Mouse (Mus musculus) heart, adult 2 months (tissue): ENCODE results near the gene Rarg. TPM values are rescaled to one million over a fixed set of nuclear protein-coding genes. Genes with fewer than 3 reads are reported as not detected.
"Not testable (repeated sequence)": the region's sequence is repeated elsewhere in the genome, so short reads cannot be mapped to it uniquely, and the experiment has no call there.

ENCODE experiments used
- DNase-seq, 2 experiments: peaks; one replicate each; pipeline ENCODE4 v3.0.0; 2021
- H3K27ac ChIP-seq: fragments of 200-600 bp; 2 replicates; pipeline ENCODE4 v1.8.1; 2022
- H3K27me3 ChIP-seq: fragments of 200-500 bp; 2 replicates; pipeline ENCODE4 v1.6.1; 2012; ENCODE audit warnings: mild to moderate bottlenecking, low read length, inconsistent platforms, mixed read lengths; ENCODE audit not compliant: control insufficient read depth, insufficient read depth
- H3K36me3 ChIP-seq: fragments of 200-500 bp; 2 replicates; pipeline ENCODE4 v1.6.1; 2012; ENCODE audit warnings: low read length, inconsistent platforms; ENCODE audit not compliant: control insufficient read depth, insufficient read depth
- H3K4me1 ChIP-seq: fragments of 200-500 bp; 2 replicates; pipeline ENCODE4 v1.6.1; 2011; ENCODE audit warnings: low read length; ENCODE audit not compliant: control insufficient read depth, insufficient read depth
- H3K4me3 ChIP-seq: fragments of 200-600 bp; 2 replicates; pipeline ENCODE4 v1.8.1; 2022
- H3K79me2 ChIP-seq: fragments of 200-500 bp; replicated peaks from 2 replicates; pipeline ENCODE4 v1.6.1; 2012; ENCODE audit warnings: mild to moderate bottlenecking, inconsistent platforms, low read length, moderate library complexity, mixed read lengths; ENCODE audit not compliant: control insufficient read depth, insufficient read depth
- H3K9ac ChIP-seq: fragments of 200-500 bp; 2 replicates; pipeline ENCODE4 v1.6.1; 2012; ENCODE audit warnings: low read depth, mild to moderate bottlenecking, control low read depth, inconsistent platforms, low read length, mixed read lengths
- CTCF ChIP-seq: fragments of 200-600 bp; IDR thresholded peaks from 2 replicates; pipeline ENCODE4 v1.8.1; 2022; ENCODE audit warnings: antibody characterized with exemption, mild to moderate bottlenecking, moderate library complexity
- EP300 ChIP-seq: fragments of 200-500 bp; IDR thresholded peaks from 2 replicates; pipeline ENCODE4 v1.6.1; 2011; ENCODE audit warnings: low read depth, low read length, control low read depth; ENCODE audit not compliant: insufficient read depth
- POLR2A ChIP-seq: fragments of 200-500 bp; IDR thresholded peaks from 2 replicates; pipeline ENCODE4 v1.6.1; 2011; ENCODE audit warnings: mild to moderate bottlenecking, low read depth, low read length, control low read depth; ENCODE audit not compliant: insufficient read depth
- WGBS: fragments of 180-500 bp; shearing (Covaris S2); methylation state at CpG from one replicate; pipeline ENCODE4 v1.1.7; 2018; 5-methylcytosine and 5-hydroxymethylcytosine counted together
- intact Hi-C: fragments of 180-260 bp; cut with DNase I; formaldehyde crosslinking; loops from one replicate; pipeline ENCODE4 v1.15.1; 2025
- polyA plus RNA-seq: library from polyadenylated mRNA; depleted of rRNA; stranded (reverse); fragments of >200 nt; gene quantifications from 2 replicates; pipeline ENCODE4 v1.2.3, GENCODE M21; 2012
- total RNA-seq, 2 experiments: library from RNA; stranded (reverse); gene quantifications; 2 replicates each; pipeline ENCODE4 v1.2.3; 2021

The Rarg gene
- total and polyA plus RNA-seq, 3 experiments, result 18.1 to 20.3 (median 19.9) TPM

DNA sequence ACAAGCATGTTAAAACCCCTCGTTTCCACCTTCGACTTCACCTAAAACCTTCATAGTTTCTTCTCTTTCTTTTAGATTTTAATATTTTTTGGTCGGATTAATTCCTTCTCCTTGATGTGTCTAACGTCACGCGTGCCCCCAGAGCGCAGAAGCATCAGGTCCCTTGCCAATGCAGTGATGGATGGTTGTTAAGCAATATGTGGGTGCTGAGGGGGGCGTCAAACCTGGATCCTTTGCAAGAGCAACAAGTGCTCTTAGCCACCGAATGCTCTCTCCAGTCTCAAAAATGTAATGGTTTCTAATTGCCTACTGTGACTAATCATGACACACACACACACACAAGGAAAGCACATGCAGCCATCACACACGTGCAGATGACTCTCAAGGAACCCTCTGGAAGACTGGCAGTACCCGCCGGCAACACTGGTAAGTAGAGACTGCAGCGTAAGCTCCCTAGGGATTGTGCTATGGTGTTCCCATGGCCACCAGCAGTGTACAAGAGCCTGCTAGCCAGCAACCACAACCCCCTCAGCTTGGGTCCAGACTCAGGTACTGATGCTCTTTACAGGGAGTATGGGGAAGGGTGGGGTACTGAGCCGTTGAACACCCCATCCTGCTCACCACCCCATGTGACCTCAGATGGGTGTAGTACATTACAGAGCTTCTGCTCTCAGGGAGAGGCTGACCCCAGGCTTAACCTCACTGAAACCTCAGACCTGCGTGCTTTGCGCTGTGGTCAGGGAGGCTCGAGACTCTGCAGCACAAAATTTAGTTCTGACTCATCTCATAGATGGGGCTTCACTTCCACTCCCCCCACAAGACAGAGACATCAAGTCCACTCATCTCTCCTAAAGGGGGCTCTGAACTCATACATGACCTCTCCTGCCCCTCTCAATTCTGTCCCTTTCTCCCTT, 26.7 kb downstream of the Rarg start:
- Histone ChIP-seq H3K36me3 (no peaks in the 10 kb centered on the region; the same call in 1 of the 2 replicates), H3K79me2 (no peaks in the 10 kb centered on the region), H3K4me3 (no peak overlapping the region), H3K27ac (no peak overlapping the region), H3K27me3 (no peaks in the 10 kb centered on the region), H3K9ac (no peak overlapping the region), H3K4me1 (peaks cover 9% of the 10 kb centered on the region)
- no peak for DNase-seq
- intact Hi-C loops, result no loop called here
- 79% methylated on average over 17 of the region's 17 CpGs for WGBS
- TF ChIP-seq EP300, result no peak
- no peak for TF ChIP-seq CTCF
- TF ChIP-seq POLR2A, result no peak

DNA sequence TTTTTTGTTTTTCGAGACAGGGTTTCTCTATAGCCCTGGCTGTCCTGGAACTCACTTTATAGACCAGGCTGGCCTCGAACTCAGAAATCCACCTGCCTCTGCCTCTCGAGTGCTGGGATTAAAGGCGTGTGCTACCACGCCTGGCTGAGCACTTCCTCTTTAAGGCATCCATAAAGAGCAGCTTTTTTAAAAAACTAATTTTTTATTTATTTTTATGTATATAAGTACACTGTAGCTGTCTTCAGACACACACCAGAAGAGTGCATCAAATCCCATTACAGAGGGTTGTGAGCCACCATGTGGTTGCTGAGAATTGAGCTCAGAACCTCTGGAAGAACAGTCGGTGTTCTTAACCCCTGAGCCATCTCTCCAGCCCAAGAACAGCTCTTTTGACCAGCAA, 31.7 kb downstream of the Rarg start:
- WGBS, result 72% methylated on average over 6 of the region's 6 CpGs
- intact Hi-C loops, result loop anchor here (10.0 kb wide), 2 partner anchors 111 to 241 kb away; no protein-coding TSS in a partner anchor

DNA sequence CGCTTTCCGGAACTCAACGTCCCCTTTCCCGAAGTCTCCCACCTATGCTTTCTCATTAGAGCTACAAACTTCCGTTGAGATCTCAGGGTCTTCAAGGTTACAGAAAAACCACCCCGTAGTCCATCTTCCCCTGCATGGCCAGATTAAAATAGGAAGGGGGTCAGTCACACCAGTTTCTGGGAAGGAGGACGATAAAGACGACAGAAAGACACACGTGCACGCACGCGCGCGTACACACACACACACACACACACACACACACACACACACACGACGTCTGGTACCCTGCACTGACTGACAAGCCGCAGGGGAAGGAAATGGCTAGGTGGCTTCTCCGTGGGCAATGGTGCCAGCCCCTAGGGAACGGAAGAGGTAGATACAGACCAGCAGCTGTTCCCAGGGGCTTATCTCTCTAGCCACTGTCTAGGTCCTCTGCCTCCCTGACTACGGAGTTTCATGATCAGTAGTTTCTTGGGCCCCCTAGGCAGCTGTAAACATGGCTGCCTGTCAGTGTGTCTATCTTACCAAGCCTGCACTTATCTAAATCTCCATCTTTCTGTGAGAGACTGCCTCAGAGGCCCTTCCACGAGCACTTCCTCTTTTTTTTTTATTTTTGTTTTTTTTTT, 32.2 kb downstream of the Rarg start:
- Histone ChIP-seq H3K27me3 (no peaks in the 10 kb centered on the region), H3K4me1 (peaks cover 1% of the 10 kb centered on the region; the same call in 1 of the 2 replicates), H3K36me3 (no peaks in the 10 kb centered on the region), H3K27ac (peak overlapping the region; percentile 16), H3K4me3 (peak overlapping the region; percentile 50), H3K9ac (peak overlapping the region; percentile 68; the same call in 1 of the 2 replicates), H3K79me2 (no peaks in the 10 kb centered on the region)
- peak; percentile 31 to 57 for DNase-seq
- TF ChIP-seq EP300 (no peak), CTCF (no peak), POLR2A (no peak)
- intact Hi-C loops, result loop anchor here (1.0 to 10.0 kb wide), 3 partner anchors 47 to 240 kb away; no protein-coding TSS in a partner anchor
- WGBS, result 5% methylated on average over 21 of the region's 21 CpGs

More for the DNA sequence above, 31.7 kb downstream of the Rarg start:
- not testable (repeated sequence) for H3K36me3 ChIP-seq, H3K4me3 ChIP-seq, H3K4me1 ChIP-seq, H3K79me2 ChIP-seq, H3K27me3 ChIP-seq, H3K9ac ChIP-seq, DNase-seq, H3K27ac ChIP-seq

DNA sequence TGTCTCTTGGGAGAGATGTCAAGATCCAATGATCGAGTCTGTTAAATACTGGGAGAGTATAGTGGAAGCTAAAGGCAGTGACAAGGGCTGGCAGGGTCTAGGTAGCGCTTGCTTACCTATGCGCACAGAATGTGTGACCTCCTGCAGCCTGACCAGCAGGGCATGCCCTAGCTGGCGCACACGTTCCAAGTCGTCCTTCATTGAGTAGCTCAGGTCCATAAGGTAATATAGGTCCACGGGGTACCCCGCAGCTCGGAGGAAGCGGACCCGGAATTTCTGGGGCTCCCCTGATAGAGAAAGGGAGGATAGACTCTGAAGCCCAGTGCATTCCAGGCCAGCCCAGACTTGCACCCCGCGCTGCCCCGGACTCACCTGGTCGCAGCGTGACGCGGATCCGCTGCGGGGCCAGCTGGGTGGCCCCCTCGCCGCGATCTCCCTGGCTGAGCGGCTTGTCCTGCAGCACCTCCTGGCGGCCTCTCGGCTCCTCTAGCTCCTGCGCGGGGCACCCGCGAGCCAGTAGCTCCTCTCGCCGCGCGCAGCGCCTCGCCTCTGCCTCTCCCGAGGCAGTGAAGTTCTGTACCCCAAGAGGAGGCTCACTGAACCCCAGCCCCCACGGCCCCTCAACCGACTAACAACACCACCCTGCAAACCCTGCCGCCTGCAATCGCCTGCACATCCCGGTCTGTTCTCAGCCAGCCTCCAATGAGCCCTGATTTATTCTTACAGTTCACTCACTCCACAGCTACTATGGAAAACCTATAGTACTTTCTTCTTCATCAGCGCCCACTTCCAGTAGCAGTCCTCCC, 32.9 kb downstream of the Rarg start:
- peak overlapping the region; percentile 50 for H3K4me3 ChIP-seq
- 3% methylated on average over 43 of the region's 43 CpGs for WGBS
- no peaks in the 10 kb centered on the region for H3K36me3 ChIP-seq
- H3K27ac ChIP-seq, result peak overlapping the region; percentile 16
- no peak for TF ChIP-seq EP300
- no peak; the same call in 1 of the 2 replicates for TF ChIP-seq CTCF
- TF ChIP-seq POLR2A, result no peak
- peak; percentile 88 to 89 for DNase-seq
- intact Hi-C loops, result loop anchor here (1.0 to 10.0 kb wide), 3 partner anchors 46 to 240 kb away; no protein-coding TSS in a partner anchor
- peak overlapping the region; percentile 68 for H3K9ac ChIP-seq
- H3K79me2 ChIP-seq, result no peaks in the 10 kb centered on the region
- peaks cover 1% of the 10 kb centered on the region; the same call in 1 of the 2 replicates for H3K4me1 ChIP-seq
- H3K27me3 ChIP-seq, result no peaks in the 10 kb centered on the region

DNA sequence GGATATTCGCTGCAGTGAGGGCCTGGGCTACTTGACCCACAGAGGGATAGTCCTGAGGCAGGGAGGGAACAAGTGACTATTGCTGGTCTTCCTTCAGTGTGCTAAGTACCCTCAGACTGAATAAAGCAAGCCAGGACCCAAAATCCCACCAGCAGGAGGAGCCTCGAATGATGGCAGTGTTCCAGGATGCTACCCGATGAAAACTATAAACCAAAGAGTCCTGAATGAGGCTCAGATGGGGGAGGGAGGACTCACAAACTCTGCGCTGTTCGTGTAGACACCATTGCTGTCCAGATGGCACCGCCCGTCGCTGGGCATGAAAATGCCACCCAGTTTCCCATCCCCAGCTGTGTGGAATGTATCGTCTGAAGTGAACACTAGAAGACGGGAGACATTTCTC, 34.9 kb downstream of the Rarg start:
- DNase-seq, result no peak
- intact Hi-C loops, result loop anchor here (10.0 kb wide), 2 partner anchors 108 to 238 kb away; no protein-coding TSS in a partner anchor
- H3K4me1 ChIP-seq, result peaks cover 1% of the 10 kb centered on the region; the same call in 1 of the 2 replicates
- H3K79me2 ChIP-seq, result no peaks in the 10 kb centered on the region
- no peak overlapping the region for H3K27ac ChIP-seq
- no peak overlapping the region for H3K4me3 ChIP-seq
- 58% methylated on average over 10 of the region's 10 CpGs for WGBS
- no peaks in the 10 kb centered on the region for H3K27me3 ChIP-seq
- H3K36me3 ChIP-seq, result no peaks in the 10 kb centered on the region
- H3K9ac ChIP-seq, result no peak overlapping the region
- TF ChIP-seq EP300, result no peak
- no peak for TF ChIP-seq CTCF
- no peak for TF ChIP-seq POLR2A
